Mouse (Mus musculus): ENCODE measurements around the gene Fshb. TPM values are rescaled to one million over a fixed set of nuclear protein-coding genes. Genes with fewer than 3 reads are reported as not detected.

The Fshb gene
- not detected in 2 replicates for polyA plus RNA-seq (2015; fragmentation: Nextera tagmentation; extraction: Ambion mirVana)

GRCm38 (mm10) chr2:107059556-107059955 lies at the start of gene Fshb:
Gene Fshb (minus strand): TSS chr2:107059656.
- no peak for TF ChIP-seq CTCF (IDR thresholded peaks at IDR 0.05; ENCODE audit: low read depth)
- Histone ChIP-seq H3K9me3 (ENCODE audit: control insufficient read depth) (no peaks in the 10 kb centered on the region), H3K9ac (ENCODE audit: low read depth, low read length) (no peak within 1 kb of the TSS), H3K4me2 (replicated peaks; ENCODE audit: low read depth) (no peak within 1 kb of the TSS), H3K36me3 (ENCODE audit: control insufficient read depth, insufficient read depth) (no peaks in the 10 kb centered on the region), H3K4me3 (ENCODE audit: low read depth, low read length) (no peak within 1 kb of the TSS), H3K27me3 (replicated peaks; ENCODE audit: control insufficient read depth, insufficient read depth, low read length) (no peaks in the 10 kb centered on the region), H3K4me1 (replicated peaks; ENCODE audit: control insufficient read depth, insufficient read depth, low read length) (no peaks in the 10 kb centered on the region), H3K27ac (ENCODE audit: low read depth, low read length) (no peak within 1 kb of the TSS)
- WGBS: 81% methylated on average over 4 of the region's 4 CpGs
- ATAC-seq: no peak

DNA sequence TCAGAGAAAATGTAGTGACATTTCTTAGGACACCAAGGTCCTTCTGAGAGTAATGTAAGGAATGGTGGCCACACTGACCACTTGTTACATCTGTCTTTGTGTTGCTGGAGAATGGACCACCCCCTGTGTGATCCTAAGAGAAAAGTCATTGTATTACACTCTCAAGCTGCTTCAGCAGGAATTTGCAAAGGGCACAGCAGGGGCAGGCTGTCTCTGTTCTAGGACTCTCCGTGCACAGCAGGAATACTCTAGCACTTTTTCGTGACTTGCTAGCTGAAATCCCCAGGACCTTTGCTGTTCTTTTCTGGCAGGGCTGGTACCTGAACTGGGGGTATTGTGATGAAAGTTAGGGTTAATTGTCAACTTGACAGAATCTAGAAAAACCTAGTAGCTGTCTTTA lies 24.8 kb upstream of the Fshb start:
- Histone ChIP-seq H3K9ac (ENCODE audit: low read depth, low read length) (no peak overlapping the region), H3K4me3 (ENCODE audit: low read depth, low read length) (no peak overlapping the region), H3K36me3 (ENCODE audit: control insufficient read depth, insufficient read depth) (no peaks in the 10 kb centered on the region), H3K27me3 (replicated peaks; ENCODE audit: control insufficient read depth, insufficient read depth, low read length) (no peaks in the 10 kb centered on the region), H3K27ac (ENCODE audit: low read depth, low read length) (no peak overlapping the region), H3K4me2 (replicated peaks; ENCODE audit: low read depth) (no peak overlapping the region), H3K9me3 (ENCODE audit: control insufficient read depth) (no peaks in the 10 kb centered on the region), H3K4me1 (replicated peaks; ENCODE audit: control insufficient read depth, insufficient read depth, low read length) (no peaks in the 10 kb centered on the region)
- TF ChIP-seq CTCF (IDR thresholded peaks at IDR 0.05; ENCODE audit: low read depth): no peak
- WGBS: 26% methylated on average over 2 of the region's 2 CpGs
- ATAC-seq: no peak

DNA sequence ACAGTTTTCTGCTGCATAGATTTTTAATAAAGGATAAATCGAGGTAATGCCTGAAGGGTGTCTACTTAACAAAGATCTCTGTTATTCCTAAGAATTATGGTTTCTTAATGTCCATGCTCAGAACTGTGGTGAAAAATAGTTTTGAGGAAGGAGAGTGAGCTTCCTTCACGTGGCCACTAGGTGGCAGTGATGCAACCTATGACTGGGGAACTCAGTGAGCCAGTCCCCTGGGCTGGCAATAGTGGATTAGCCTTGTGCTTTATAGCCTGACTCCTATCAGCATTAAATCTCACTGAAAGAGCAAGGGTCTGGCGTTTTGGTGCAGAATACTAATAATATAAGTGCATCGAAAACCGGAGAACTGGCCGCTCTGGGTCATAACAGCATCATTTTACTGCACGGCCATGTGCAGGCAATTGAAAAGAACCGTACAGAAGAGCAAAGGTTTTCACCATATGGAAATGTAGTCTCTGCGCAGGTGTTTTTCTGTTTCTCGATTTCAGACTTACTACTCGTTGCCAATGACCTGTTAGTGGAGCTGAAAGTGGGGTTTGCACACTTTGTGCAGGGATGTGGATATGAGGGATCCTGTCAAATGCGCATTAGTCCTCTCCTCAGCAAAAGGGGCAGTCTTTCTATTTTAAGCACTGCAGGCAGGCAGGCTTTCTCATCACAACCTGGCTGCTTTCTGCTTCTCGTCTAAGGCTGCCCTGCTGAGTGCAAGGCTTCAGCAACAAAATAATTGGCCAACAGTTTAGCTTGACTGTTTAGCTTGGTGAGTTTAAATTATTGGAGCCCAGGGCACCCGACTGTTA lies 23.8 kb upstream of the Fshb start:
- Histone ChIP-seq H3K36me3 (ENCODE audit: control insufficient read depth, insufficient read depth) (no peaks in the 10 kb centered on the region), H3K27ac (ENCODE audit: low read depth, low read length) (no peak overlapping the region), H3K9ac (ENCODE audit: low read depth, low read length) (no peak overlapping the region), H3K4me2 (replicated peaks; ENCODE audit: low read depth) (no peak overlapping the region), H3K27me3 (replicated peaks; ENCODE audit: control insufficient read depth, insufficient read depth, low read length) (no peaks in the 10 kb centered on the region), H3K4me3 (ENCODE audit: low read depth, low read length) (no peak overlapping the region), H3K9me3 (ENCODE audit: control insufficient read depth) (no peaks in the 10 kb centered on the region), H3K4me1 (replicated peaks; ENCODE audit: control insufficient read depth, insufficient read depth, low read length) (no peaks in the 10 kb centered on the region)
- WGBS: 57% methylated on average over 14 of the region's 14 CpGs
- peak; percentile 68 for TF ChIP-seq CTCF (IDR thresholded peaks at IDR 0.05; ENCODE audit: low read depth)
- no peak for ATAC-seq

GRCm38 (mm10) chr2:107063260-107063659 lies 3.8 kb upstream of the Fshb start:
- no peak for ATAC-seq
- Histone ChIP-seq H3K4me3 (ENCODE audit: low read depth, low read length) (no peak overlapping the region), H3K9me3 (ENCODE audit: control insufficient read depth) (no peaks in the 10 kb centered on the region)

GRCm38 (mm10) chr2:107045955-107046354 lies 13.5 kb downstream of the Fshb start:
- Histone ChIP-seq H3K4me1 (replicated peaks; ENCODE audit: control insufficient read depth, insufficient read depth, low read length) (no peaks in the 10 kb centered on the region), H3K27me3 (replicated peaks; ENCODE audit: control insufficient read depth, insufficient read depth, low read length) (no peaks in the 10 kb centered on the region), H3K9me3 (ENCODE audit: control insufficient read depth) (no peaks in the 10 kb centered on the region), H3K4me2 (replicated peaks; ENCODE audit: low read depth) (no peak overlapping the region), H3K9ac (ENCODE audit: low read depth, low read length) (no peak overlapping the region), H3K4me3 (ENCODE audit: low read depth, low read length) (no peak overlapping the region), H3K27ac (ENCODE audit: low read depth, low read length) (no peak overlapping the region), H3K36me3 (ENCODE audit: control insufficient read depth, insufficient read depth) (no peaks in the 10 kb centered on the region)
- TF ChIP-seq CTCF (IDR thresholded peaks at IDR 0.05; ENCODE audit: low read depth): no peak
- no peak for ATAC-seq

More at GRCm38 (mm10) chr2:107063260-107063659, 3.8 kb upstream of the Fshb start:
- 27% methylated on average over 2 of the region's 2 CpGs for WGBS
- Histone ChIP-seq H3K27me3 (replicated peaks; ENCODE audit: control insufficient read depth, insufficient read depth, low read length) (no peaks in the 10 kb centered on the region), H3K4me1 (replicated peaks; ENCODE audit: control insufficient read depth, insufficient read depth, low read length) (no peaks in the 10 kb centered on the region), H3K36me3 (ENCODE audit: control insufficient read depth, insufficient read depth) (no peaks in the 10 kb centered on the region), H3K4me2 (replicated peaks; ENCODE audit: low read depth) (no peak overlapping the region), H3K9ac (ENCODE audit: low read depth, low read length) (no peak overlapping the region), H3K27ac (ENCODE audit: low read depth, low read length) (no peak overlapping the region)
- TF ChIP-seq CTCF (IDR thresholded peaks at IDR 0.05; ENCODE audit: low read depth): no peak

- Histone ChIP-seq H3K9me3 (ENCODE audit: control insufficient read depth) (no peaks in the 10 kb centered on the region), H3K9ac (ENCODE audit: low read depth, low read length) (no peak overlapping the region), H3K4me3 (ENCODE audit: low read depth, low read length) (no peak overlapping the region), H3K36me3 (ENCODE audit: control insufficient read depth, insufficient read depth) (no peaks in the 10 kb centered on the region), H3K4me1 (replicated peaks; ENCODE audit: control insufficient read depth, insufficient read depth, low read length) (no peaks in the 10 kb centered on the region), H3K27ac (ENCODE audit: low read depth, low read length) (no peak overlapping the region), H3K27me3 (replicated peaks; ENCODE audit: control insufficient read depth, insufficient read depth, low read length) (no peaks in the 10 kb centered on the region), H3K4me2 (replicated peaks; ENCODE audit: low read depth) (no peak overlapping the region)
- WGBS: 84% methylated on average over 4 of the region's 4 CpGs
- TF ChIP-seq CTCF (IDR thresholded peaks at IDR 0.05; ENCODE audit: low read depth): no peak
- ATAC-seq: no peak
These were observed 18.6 kb downstream of the Fshb start for GRCm38 (mm10) chr2:107040816-107041215.
